8 mouse cellular contexts compared by ENCODE assay signal in the genomic region with DNA sequence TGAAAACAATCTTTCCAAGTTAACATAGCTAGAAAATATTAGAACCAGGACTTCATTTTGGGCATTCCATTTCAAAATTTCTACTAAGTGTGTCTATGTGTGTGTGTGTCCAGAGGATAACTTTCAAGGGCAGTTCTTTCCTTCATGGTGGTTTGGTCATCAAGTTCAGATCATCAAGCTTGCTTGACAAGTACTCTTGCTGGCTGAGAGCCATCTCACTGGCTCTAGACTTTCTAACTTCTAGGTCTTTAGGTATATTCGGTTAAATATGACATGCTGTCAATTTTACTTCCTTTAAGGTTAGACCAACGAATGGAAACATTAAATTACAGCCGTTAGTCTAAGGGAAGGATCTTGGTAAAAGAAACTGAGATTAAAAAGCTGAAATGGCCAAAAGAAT. TPM values are rescaled to one million over a fixed set of nuclear protein-coding genes. Genes with fewer than 3 reads are reported as not detected.
DNase-seq lines count a peak whose midpoint lies in the region; ATAC-seq and TF ChIP-seq lines count a peak whose summit lies in the region.

No protein-coding gene starts in this region.

- peaks cover 6% of the 10 kb centered on the region for H3K4me1 ChIP-seq in embryonic facial prominence, embryonic 12.5 days
- H3K4me1 ChIP-seq in hindbrain, embryonic 15.5 days (replicated peaks): peaks cover 15% of the 10 kb centered on the region
- H3K4me1 ChIP-seq in midbrain, embryonic 16.5 days (ENCODE audit: control insufficient read depth, insufficient read depth, low read length): peaks cover 8% of the 10 kb centered on the region

- no peak for DNase-seq in left cerebral cortex, adult 2 months (ENCODE audit: extremely low spot score in 1 of 2, low spot score in 2 of 2)
- DNase-seq in left cerebral cortex, adult 8-10 months (ENCODE audit: low spot score in 2 of 2): no peak
- DNase-seq in thymus, postnatal 10 days (ENCODE audit: low spot score in 2 of 2): no peak
- DNase-seq in natural killer cell, adult 2 months (ENCODE audit: low spot score in 2 of 2): no peak
- no peak for DNase-seq in left cerebral cortex, postnatal 10 days (ENCODE audit: extremely low spot score in 1 of 2, low spot score in 2 of 2)

- peak overlapping the region; percentile 58 for H3K4me2 ChIP-seq in embryonic facial prominence, embryonic 12.5 days (replicated peaks)
- peak overlapping the region; percentile 62 for H3K4me2 ChIP-seq in hindbrain, embryonic 15.5 days
- H3K4me2 ChIP-seq in midbrain, embryonic 16.5 days (ENCODE audit: low read length): peak overlapping the region; percentile 60

- H3K27me3 ChIP-seq in embryonic facial prominence, embryonic 12.5 days: no peaks in the 10 kb centered on the region
- H3K27me3 ChIP-seq in hindbrain, embryonic 15.5 days: no peaks in the 10 kb centered on the region
- no peaks in the 10 kb centered on the region for H3K27me3 ChIP-seq in midbrain, embryonic 16.5 days (ENCODE audit: control insufficient read depth, insufficient read depth, low read depth, low read length)

- intact Hi-C loops in left cerebral cortex, adult 2 months (cut with DNase I): no loop called here
- intact Hi-C loops in left cerebral cortex, postnatal 10 days (cut with DNase I): no loop called here

- H3K9ac ChIP-seq in embryonic facial prominence, embryonic 12.5 days: no peak overlapping the region
- H3K9ac ChIP-seq in hindbrain, embryonic 15.5 days: no peak overlapping the region
- H3K9ac ChIP-seq in midbrain, embryonic 16.5 days (ENCODE audit: low read depth, low read length): no peak overlapping the region

- TF ChIP-seq CTCF in left cerebral cortex, adult 2 months (IDR thresholded peaks at IDR 0.05): no peak

- H3K9me3 ChIP-seq in embryonic facial prominence, embryonic 12.5 days: no peaks in the 10 kb centered on the region
- no peaks in the 10 kb centered on the region for H3K9me3 ChIP-seq in hindbrain, embryonic 15.5 days
- no peaks in the 10 kb centered on the region for H3K9me3 ChIP-seq in midbrain, embryonic 16.5 days (replicated peaks; ENCODE audit: control insufficient read depth, low read length, poor library complexity, severe bottlenecking)

- peak overlapping the region; percentile 95 for H3K4me3 ChIP-seq in left cerebral cortex, adult 2 months
- H3K4me3 ChIP-seq in embryonic facial prominence, embryonic 12.5 days: peak overlapping the region; percentile 79
- H3K4me3 ChIP-seq in hindbrain, embryonic 15.5 days: peak overlapping the region; percentile 91
- peak overlapping the region; percentile 94 for H3K4me3 ChIP-seq in midbrain, embryonic 16.5 days (ENCODE audit: low read depth, low read length)

- no peaks in the 10 kb centered on the region for H3K36me3 ChIP-seq in embryonic facial prominence, embryonic 12.5 days
- no peaks in the 10 kb centered on the region for H3K36me3 ChIP-seq in hindbrain, embryonic 15.5 days
- no peaks in the 10 kb centered on the region for H3K36me3 ChIP-seq in midbrain, embryonic 16.5 days (ENCODE audit: control insufficient read depth, insufficient read depth, low read length)

- H3K27ac ChIP-seq in left cerebral cortex, adult 2 months: peak overlapping the region; percentile 22; the same call in 1 of the 2 replicates
- H3K27ac ChIP-seq in embryonic facial prominence, embryonic 12.5 days: no peak overlapping the region
- no peak overlapping the region for H3K27ac ChIP-seq in hindbrain, embryonic 15.5 days (replicated peaks)
- H3K27ac ChIP-seq in midbrain, embryonic 16.5 days (ENCODE audit: low read length): no peak overlapping the region; the same call in 1 of the 2 replicates

- ATAC-seq in embryonic facial prominence, embryonic 12.5 days (ENCODE audit: insufficient number of reproducible peaks, insufficient read depth, low FRiP score, low TSS enrichment): no peak
- ATAC-seq in hindbrain, embryonic 15.5 days (ENCODE audit: low FRiP score, low read depth): no peak
- no peak for ATAC-seq in midbrain, embryonic 16.5 days

- WGBS in embryonic facial prominence, embryonic 12.5 days: 28% methylated on average over 3 of the region's 3 CpGs
- WGBS in hindbrain, embryonic 15.5 days: 35% methylated on average over 3 of the region's 3 CpGs
- 25% methylated on average over 3 of the region's 3 CpGs for WGBS in midbrain, embryonic 16.5 days

RNA-seq across cellular contexts. Expression of gene Uhrf1bp1l, which starts 0.5 kb away (rescaled TPM):
- 10 to 100 TPM; 90.6 to 94.6 TPM for total RNA-seq in left cerebral cortex, adult 2 months (2021)
- 10 to 100 TPM; 77.4 to 87.0 (median 84.8) TPM for total RNA-seq in left cerebral cortex, adult 8-10 months (2022)
- 26.2 and 27.3 TPM in 2 replicates for polyA plus RNA-seq in embryonic facial prominence, embryonic 12.5 days (2016; fragmentation: Nextera tagmentation; extraction: Ambion mirVana)
- 27.0 and 31.1 TPM in 2 replicates for polyA plus RNA-seq in hindbrain, embryonic 15.5 days (2015; fragmentation: Nextera tagmentation; extraction: Ambion mirVana)
- 30.7 and 32.9 TPM in 2 replicates for polyA plus RNA-seq in midbrain, embryonic 16.5 days (2015; fragmentation: Nextera tagmentation; extraction: Ambion mirVana)
- total RNA-seq in left cerebral cortex, postnatal 10 days (2021): 10 to 100 TPM; 75.0 to 78.5 TPM

RNA-seq across cellular contexts. Expression of gene Actr6, which starts 12.2 kb away (rescaled TPM):
- total RNA-seq in left cerebral cortex, adult 2 months (2021): 10 to 100 TPM; 21.5 to 23.0 TPM
- total RNA-seq in left cerebral cortex, adult 8-10 months (2022): 10 to 100 TPM; 19.8 to 22.5 (median 20.9) TPM
- polyA plus RNA-seq in embryonic facial prominence, embryonic 12.5 days (2016; fragmentation: Nextera tagmentation; extraction: Ambion mirVana): 40.9 and 44.5 TPM in 2 replicates
- polyA plus RNA-seq in hindbrain, embryonic 15.5 days (2015; fragmentation: Nextera tagmentation; extraction: Ambion mirVana): 46.5 and 51.6 TPM in 2 replicates
- 55.3 and 60.3 TPM in 2 replicates for polyA plus RNA-seq in midbrain, embryonic 16.5 days (2015; fragmentation: Nextera tagmentation; extraction: Ambion mirVana)
- 10 to 100 TPM; 24.3 to 26.9 TPM for total RNA-seq in left cerebral cortex, postnatal 10 days (2021)

RNA-seq across cellular contexts. Expression of gene Scyl2, which starts 58.3 kb away (rescaled TPM):
- total RNA-seq in left cerebral cortex, adult 2 months (2021): 10 to 100 TPM; 34.2 to 34.7 TPM
- total RNA-seq in left cerebral cortex, adult 8-10 months (2022): 10 to 100 TPM; 29.6 to 36.9 (median 33.4) TPM
- 9.0 and 10.8 TPM in 2 replicates for polyA plus RNA-seq in embryonic facial prominence, embryonic 12.5 days (2016; fragmentation: Nextera tagmentation; extraction: Ambion mirVana)
- polyA plus RNA-seq in hindbrain, embryonic 15.5 days (2015; fragmentation: Nextera tagmentation; extraction: Ambion mirVana): 7.5 and 8.5 TPM in 2 replicates
- polyA plus RNA-seq in midbrain, embryonic 16.5 days (2015; fragmentation: Nextera tagmentation; extraction: Ambion mirVana): 7.8 and 9.8 TPM in 2 replicates
- total RNA-seq in left cerebral cortex, postnatal 10 days (2021): 10 to 100 TPM; 30.2 to 32.5 TPM
